Mouse (Mus musculus) myocyte (in vitro differentiated cells): ENCODE measurements at regions not wholly inside any gene's neighbourhood (a gene's known extent, or its start where the extent isn't known, plus 50 kb on each side); places are given as distances from the start of the nearest gene placed in this dataset.

Experiments
- H3K27me3 ChIP-seq: one replicate; pipeline ENCODE4 v1.6.1; 2011; ENCODE audit not compliant: control insufficient read depth, insufficient read depth, insufficient read length
- H3K36me3 ChIP-seq: one replicate; pipeline ENCODE4 v1.6.1; 2011; ENCODE audit not compliant: control insufficient read depth, insufficient read depth
- H3K4me2 ChIP-seq: one replicate; pipeline ENCODE4 v1.6.1; 2011; ENCODE audit warnings: low read depth, control low read depth
- H3K4me3 ChIP-seq: one replicate; pipeline ENCODE4 v1.5.1; 2011; ENCODE audit warnings: mild to moderate bottlenecking, control low read depth, moderate library complexity
- H3K79me2 ChIP-seq: one replicate; pipeline ENCODE4 v1.6.1; 2011; ENCODE audit not compliant: control insufficient read depth, insufficient read depth
- H3ac ChIP-seq: one replicate; pipeline ENCODE4 v1.6.1; 2011; ENCODE audit not compliant: control insufficient read depth, insufficient read length
- CEBPB ChIP-seq: IDR thresholded peaks from 2 replicates; pipeline ENCODE4 v1.6.1; 2011; ENCODE audit warnings: mild to moderate bottlenecking, moderate library complexity; ENCODE audit not compliant: poor library complexity, insufficient read depth, severe bottlenecking
- E2F4 ChIP-seq: IDR thresholded peaks from one replicate; pipeline ENCODE4 v1.6.1; 2011; ENCODE audit warnings: mild to moderate bottlenecking, control low read depth, moderate library complexity; ENCODE audit not compliant: insufficient read depth
- MAX ChIP-seq: IDR thresholded peaks from one replicate; pipeline ENCODE4 v1.6.1; 2011; ENCODE audit warnings: low read depth, mild to moderate bottlenecking, control low read depth
- MYOD1 ChIP-seq, 3 experiments: IDR thresholded peaks; one replicate each; pipeline ENCODE4 v1.6.1; 2011; ENCODE audit warnings: control low read depth in 2 of 3, low read depth in 2 of 3, mild to moderate bottlenecking in 2 of 3, moderate library complexity in 1 of 3; ENCODE audit not compliant: insufficient read length in 2 of 3, control insufficient read depth in 1 of 3
- MYOG ChIP-seq, 3 experiments: IDR thresholded peaks; one replicate each; pipeline ENCODE4 v1.6.1; 2011; ENCODE audit warnings: control low read depth in 2 of 3, low read depth in 2 of 3, mild to moderate bottlenecking in 2 of 3; ENCODE audit not compliant: insufficient read length in 2 of 3, control insufficient read depth in 1 of 3, insufficient read depth in 1 of 3
- POLR2A ChIP-seq: IDR thresholded peaks from one replicate; pipeline ENCODE4 v1.6.1; 2011; ENCODE audit warnings: low read depth, mild to moderate bottlenecking, control low read depth, moderate library complexity; ENCODE audit not compliant: insufficient read length
- POLR2AphosphoS2 ChIP-seq: IDR thresholded peaks from one replicate; pipeline ENCODE4 v1.6.1; 2011; ENCODE audit warnings: low read depth, control low read depth; ENCODE audit not compliant: insufficient read length
- REST ChIP-seq: IDR thresholded peaks from one replicate; pipeline ENCODE4 v1.6.1; 2011; ENCODE audit warnings: mild to moderate bottlenecking, control low read depth, moderate library complexity; ENCODE audit not compliant: insufficient read depth, insufficient read length
- SRF ChIP-seq: IDR thresholded peaks from one replicate; pipeline ENCODE4 v1.6.1; 2011; ENCODE audit warnings: low read depth; ENCODE audit not compliant: control insufficient read depth, insufficient read length
- TCF12 ChIP-seq: IDR thresholded peaks from one replicate; pipeline ENCODE4 v1.6.1; 2011; ENCODE audit warnings: mild to moderate bottlenecking, control low read depth; ENCODE audit not compliant: poor library complexity, insufficient read depth, severe bottlenecking
- TCF3 ChIP-seq: IDR thresholded peaks from one replicate; pipeline ENCODE4 v1.6.1; 2011; ENCODE audit warnings: low read depth, control low read depth; ENCODE audit not compliant: insufficient read length
- USF1 ChIP-seq: IDR thresholded peaks from one replicate; pipeline ENCODE4 v1.6.1; 2011; ENCODE audit warnings: low read depth, mild to moderate bottlenecking, control low read depth, moderate library complexity

GRCm38 (mm10) chr11:79803971-79804370 lies 158.2 kb downstream of the Utp6 start:
- Histone ChIP-seq H3K4me3 (no peak overlapping the region), H3K27me3 (no peaks in the 10 kb centered on the region), H3K36me3 (no peaks in the 10 kb centered on the region), H3K79me2 (no peaks in the 10 kb centered on the region), H3ac (no peak overlapping the region), H3K4me2 (no peak overlapping the region)
- TF ChIP-seq TCF3 (no peak), USF1 (no peak), SRF (no peak), CEBPB (no peak), REST (no peak), E2F4 (no peak), POLR2AphosphoS2 (no peak), POLR2A (no peak), MYOG (IDR thresholded peaks at IDR 0.05; ENCODE audit: control insufficient read depth in 1 of 3, insufficient read depth in 1 of 3, insufficient read length in 2 of 3, low read depth in 2 of 3) (no peak), TCF12 (no peak), MAX (no peak), MYOD1 (IDR thresholded peaks at IDR 0.05; ENCODE audit: control insufficient read depth in 1 of 3, insufficient read length in 2 of 3, low read depth in 2 of 3) (no peak)

DNA sequence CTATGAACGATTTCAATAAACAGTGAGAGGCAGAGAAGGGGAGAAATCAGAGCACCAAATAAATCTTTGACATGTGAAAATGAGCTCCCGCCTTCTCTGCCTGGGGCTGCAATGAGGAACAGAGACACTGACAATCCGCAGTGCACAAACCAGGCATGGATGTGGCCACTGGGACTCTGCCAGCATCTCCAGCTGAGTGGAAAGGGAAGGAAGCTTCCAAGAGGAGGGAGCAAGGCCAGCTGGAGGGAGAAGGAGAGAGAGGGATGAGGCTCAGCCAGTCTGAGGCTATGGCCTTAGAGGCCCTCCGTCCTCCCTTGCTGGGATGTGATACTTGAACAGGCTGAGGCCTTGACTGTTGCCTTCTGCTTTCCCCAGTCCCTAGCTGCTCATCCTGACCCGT lies 159.2 kb downstream of the Utp6 start:
- H3K36me3 ChIP-seq, result no peaks in the 10 kb centered on the region
- no peak for TF ChIP-seq E2F4
- TF ChIP-seq MYOG (IDR thresholded peaks at IDR 0.05; ENCODE audit: control insufficient read depth in 1 of 3, insufficient read depth in 1 of 3, insufficient read length in 2 of 3, low read depth in 2 of 3), result no peak
- TF ChIP-seq MAX, result no peak
- TF ChIP-seq POLR2AphosphoS2, result no peak
- no peak for TF ChIP-seq POLR2A
- TF ChIP-seq TCF3, result no peak
- no peak for TF ChIP-seq REST
- TF ChIP-seq SRF, result no peak
- TF ChIP-seq CEBPB, result no peak
- no peak for TF ChIP-seq USF1
- no peak for TF ChIP-seq TCF12
- TF ChIP-seq MYOD1 (IDR thresholded peaks at IDR 0.05; ENCODE audit: control insufficient read depth in 1 of 3, insufficient read length in 2 of 3, low read depth in 2 of 3), result no peak
- H3K4me3 ChIP-seq, result no peak overlapping the region
- H3K79me2 ChIP-seq, result no peaks in the 10 kb centered on the region
- no peak overlapping the region for H3K4me2 ChIP-seq
- H3ac ChIP-seq, result no peak overlapping the region
- no peaks in the 10 kb centered on the region for H3K27me3 ChIP-seq

DNA sequence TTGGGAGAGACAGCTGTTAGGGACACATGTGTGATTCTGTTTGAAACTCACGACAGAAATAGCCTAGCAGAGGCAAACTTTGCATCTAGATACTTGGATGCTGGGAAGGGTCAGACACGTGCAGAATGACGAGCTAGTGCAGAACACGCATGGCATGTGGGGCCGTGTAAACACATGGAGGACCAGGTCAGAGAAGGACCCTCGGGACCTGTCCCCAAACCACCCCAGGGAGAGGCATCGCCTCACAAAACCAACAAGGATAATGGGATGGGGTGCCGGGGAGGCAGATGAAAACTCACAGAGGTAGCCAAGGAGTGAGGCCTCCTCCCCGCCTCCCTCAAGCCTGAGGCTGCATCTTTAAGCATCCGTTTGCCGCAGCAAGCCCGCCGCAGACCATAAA lies 159.6 kb downstream of the Utp6 start:
- no peak overlapping the region for H3ac ChIP-seq

GRCm38 (mm10) chr11:79800256-79800655 lies 161.9 kb downstream of the Utp6 start:
- H3K4me3 ChIP-seq, result no peak overlapping the region
- H3K79me2 ChIP-seq, result no peaks in the 10 kb centered on the region
- H3K4me2 ChIP-seq, result no peak overlapping the region
- TF ChIP-seq TCF12, result no peak
- peak in 1 of 3 experiments; percentile 48 for TF ChIP-seq MYOG (IDR thresholded peaks at IDR 0.05; ENCODE audit: control insufficient read depth in 1 of 3, insufficient read depth in 1 of 3, insufficient read length in 2 of 3, low read depth in 2 of 3)
- TF ChIP-seq MYOD1 (IDR thresholded peaks at IDR 0.05; ENCODE audit: control insufficient read depth in 1 of 3, insufficient read length in 2 of 3, low read depth in 2 of 3), result peak in 2 of 3 experiments; percentile 45 to 59
- H3ac ChIP-seq, result no peak overlapping the region
- no peaks in the 10 kb centered on the region for H3K27me3 ChIP-seq
- H3K36me3 ChIP-seq, result no peaks in the 10 kb centered on the region

More for the DNA sequence above, 159.6 kb downstream of the Utp6 start:
- Histone ChIP-seq H3K36me3 (no peaks in the 10 kb centered on the region), H3K4me3 (no peak overlapping the region), H3K4me2 (no peak overlapping the region), H3K79me2 (no peaks in the 10 kb centered on the region), H3K27me3 (no peaks in the 10 kb centered on the region)
- no peak for TF ChIP-seq E2F4
- no peak for TF ChIP-seq MAX
- no peak for TF ChIP-seq MYOG (IDR thresholded peaks at IDR 0.05; ENCODE audit: control insufficient read depth in 1 of 3, insufficient read depth in 1 of 3, insufficient read length in 2 of 3, low read depth in 2 of 3)
- TF ChIP-seq SRF, result no peak
- TF ChIP-seq USF1, result no peak
- no peak for TF ChIP-seq POLR2AphosphoS2
- no peak for TF ChIP-seq REST
- no peak for TF ChIP-seq TCF12
- no peak for TF ChIP-seq TCF3
- TF ChIP-seq MYOD1 (IDR thresholded peaks at IDR 0.05; ENCODE audit: control insufficient read depth in 1 of 3, insufficient read length in 2 of 3, low read depth in 2 of 3), result no peak
- no peak for TF ChIP-seq POLR2A
- no peak for TF ChIP-seq CEBPB

DNA sequence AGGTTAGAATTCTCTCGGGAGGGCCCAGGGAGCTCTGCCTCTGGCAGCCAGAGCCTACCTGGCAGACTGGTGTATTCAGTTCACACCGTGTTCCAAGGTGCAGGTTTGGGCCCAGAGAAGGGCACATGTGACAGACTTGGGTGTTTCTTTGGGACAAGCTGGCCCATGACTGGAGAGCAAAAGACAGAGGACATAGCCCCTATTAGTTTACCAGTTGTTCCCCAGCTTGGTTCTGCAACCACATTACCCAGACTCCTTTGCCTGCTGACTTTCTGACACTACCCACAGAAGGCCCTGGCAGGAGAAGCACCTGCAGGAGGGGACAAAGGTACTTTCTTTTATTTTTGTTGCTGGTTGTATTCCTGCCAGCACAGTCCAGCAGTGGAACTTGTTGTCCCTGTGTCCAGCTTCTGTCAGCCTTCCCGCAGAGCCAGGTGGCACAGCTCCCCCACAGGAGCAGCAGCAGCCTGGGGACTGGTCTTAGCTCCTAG lies 173.9 kb downstream of the Utp6 start:
- H3K36me3 ChIP-seq, result no peaks in the 10 kb centered on the region
- TF ChIP-seq POLR2AphosphoS2 (no peak), MAX (no peak), MYOD1 (IDR thresholded peaks at IDR 0.05; ENCODE audit: control insufficient read depth in 1 of 3, insufficient read length in 2 of 3, low read depth in 2 of 3) (peak in 1 of 3 experiments; percentile 30)
- H3K27me3 ChIP-seq, result no peaks in the 10 kb centered on the region
- no peak overlapping the region for H3ac ChIP-seq
- H3K79me2 ChIP-seq, result no peaks in the 10 kb centered on the region
- no peak overlapping the region for H3K4me3 ChIP-seq
- peak overlapping the region; percentile 57 for H3K4me2 ChIP-seq
